Mouse (Mus musculus) CH12.LX (cell line): Measurements from ENCODE around the gene Dscaml1. TPM values are rescaled to one million over a fixed set of nuclear protein-coding genes. Genes with fewer than 3 reads are reported as not detected.

Experiments used
- DNase-seq: peaks from one replicate; pipeline ENCODE4 v3.0.0-alpha.2; 2013; ENCODE audit errors: extremely low read depth
- H3K27ac ChIP-seq: 2 replicates; pipeline ENCODE4 v1.5.1; 2012; ENCODE audit warnings: low read depth, mild to moderate bottlenecking, control low read depth, moderate library complexity; ENCODE audit not compliant: insufficient read depth
- H3K27me3 ChIP-seq: replicated peaks from 2 replicates; pipeline ENCODE3; 2012; ENCODE audit warnings: inconsistent platforms
- H3K36me3 ChIP-seq, 2 experiments: replicated peaks in 1 of 2; 2 replicates each; pipeline versions ENCODE3 to v1.6.1; 2012; ENCODE audit warnings: inconsistent platforms in 1 of 2, low read length in 1 of 2, mild to moderate bottlenecking in 1 of 2, mixed read lengths in 1 of 2, moderate library complexity in 1 of 2; ENCODE audit not compliant: control insufficient read depth in 1 of 2, insufficient read depth in 1 of 2
- H3K4me1 ChIP-seq, 2 experiments: 2 replicates each; pipeline ENCODE4 v1.6.1; 2012; ENCODE audit warnings: inconsistent platforms in 1 of 2, moderate library complexity in 1 of 2; ENCODE audit not compliant: insufficient read depth in 2 of 2, control insufficient read depth in 1 of 2
- H3K4me2 ChIP-seq: 2 replicates; pipeline ENCODE4 v1.6.1; 2012; ENCODE audit warnings: low read depth, mild to moderate bottlenecking, control low read depth; ENCODE audit not compliant: poor library complexity, insufficient read depth, severe bottlenecking
- H3K4me3 ChIP-seq, 3 experiments: fragments of 150-350 bp in 1 of 3; sonication (generic) in 1 of 3; replicated peaks in 1 of 3; 2 replicates each; pipeline versions ENCODE3 to v1.5.1; 2011 to 2012; ENCODE audit warnings: low read depth in 2 of 3, low read length in 2 of 3, mild to moderate bottlenecking in 2 of 3, moderate library complexity in 2 of 3, control low read depth in 1 of 3, improper control_type of control experiment in 1 of 3, inconsistent platforms in 1 of 3, mixed read lengths in 1 of 3; ENCODE audit not compliant: poor library complexity in 1 of 3
- H3K79me2 ChIP-seq: replicated peaks from 2 replicates; pipeline ENCODE4 v1.6.1; 2012; ENCODE audit warnings: mild to moderate bottlenecking, moderate library complexity; ENCODE audit not compliant: control insufficient read depth, poor library complexity, insufficient read depth, severe bottlenecking; ENCODE audit errors: extremely low read depth
- H3K9ac ChIP-seq: 2 replicates; pipeline ENCODE4 v1.6.1; 2012; ENCODE audit warnings: low read depth, mild to moderate bottlenecking, control low read depth, moderate library complexity; ENCODE audit not compliant: insufficient read depth
- H3K9me3 ChIP-seq: replicated peaks from 2 replicates; pipeline ENCODE3; 2012; ENCODE audit warnings: low read length, inconsistent platforms, mixed read lengths
- BHLHE40 ChIP-seq: IDR thresholded peaks from 2 replicates; pipeline ENCODE4 v1.6.1; 2011; ENCODE audit warnings: mild to moderate bottlenecking, low read depth, low read length, improper control_type of control experiment
- E2F4 ChIP-seq: IDR thresholded peaks from 2 replicates; pipeline ENCODE4 v1.6.1; 2011; ENCODE audit warnings: low read depth, low read length, improper control_type of control experiment; ENCODE audit not compliant: insufficient replicate concordance
- IRF4 ChIP-seq: IDR thresholded peaks from 2 replicates; pipeline ENCODE4 v1.6.1; 2014; ENCODE audit warnings: low read depth, mild to moderate bottlenecking, inconsistent platforms, low read length, improper control_type of control experiment
- MAFK ChIP-seq: IDR thresholded peaks from 2 replicates; pipeline ENCODE4 v1.6.1; 2011; ENCODE audit warnings: low read length, improper control_type of control experiment; ENCODE audit not compliant: insufficient replicate concordance
- MAZ ChIP-seq: IDR thresholded peaks from 2 replicates; pipeline ENCODE4 v1.6.1; 2012; ENCODE audit warnings: low read depth, mild to moderate bottlenecking, inconsistent platforms, low read length, improper control_type of control experiment, moderate library complexity
- MXI1 ChIP-seq: IDR thresholded peaks from 2 replicates; pipeline ENCODE4 v1.6.1; 2011; ENCODE audit warnings: mild to moderate bottlenecking, low read depth, low read length, improper control_type of control experiment
- NELFE ChIP-seq: IDR thresholded peaks from 2 replicates; pipeline ENCODE4 v1.6.1; 2011; ENCODE audit warnings: low read depth, low read length, improper control_type of control experiment
- PAX5 ChIP-seq: IDR thresholded peaks from 2 replicates; pipeline ENCODE4 v1.6.1; 2012; ENCODE audit warnings: low read length, inconsistent platforms, mixed read lengths
- POLR2A ChIP-seq: IDR thresholded peaks from 2 replicates; pipeline ENCODE4 v1.6.1; 2011; ENCODE audit warnings: low read depth, mild to moderate bottlenecking, improper control_type of control experiment, low read length
- RCOR1 ChIP-seq: conservative IDR thresholded peaks from 2 replicates; pipeline ENCODE4 v1.6.1; 2012; ENCODE audit warnings: low read depth, mild to moderate bottlenecking, inconsistent platforms, low read length, improper control_type of control experiment
- TBP ChIP-seq: conservative IDR thresholded peaks from 2 replicates; pipeline ENCODE4 v1.6.1; 2011; ENCODE audit warnings: low read depth, low read length, improper control_type of control experiment
- TCF12 ChIP-seq: IDR thresholded peaks from 2 replicates; pipeline ENCODE4 v1.6.1; 2014; ENCODE audit warnings: low read depth, mild to moderate bottlenecking, inconsistent platforms, low read length, improper control_type of control experiment
- USF2 ChIP-seq: conservative IDR thresholded peaks from 2 replicates; pipeline ENCODE4 v1.6.1; 2011; ENCODE audit warnings: low read depth, low read length, improper control_type of control experiment
- ZC3H11A ChIP-seq: IDR thresholded peaks from 2 replicates; pipeline ENCODE4 v1.6.1; 2012; ENCODE audit warnings: low read depth, mild to moderate bottlenecking, inconsistent platforms, low read length, improper control_type of control experiment
- ZKSCAN1 ChIP-seq: IDR thresholded peaks from 2 replicates; pipeline ENCODE4 v1.6.1; 2012; ENCODE audit warnings: low read depth, inconsistent platforms, low read length, improper control_type of control experiment, borderline replicate concordance
- ZMIZ1 ChIP-seq: IDR thresholded peaks from 2 replicates; pipeline ENCODE4 v1.6.1; 2012; ENCODE audit warnings: low read depth, mild to moderate bottlenecking, inconsistent platforms, low read length, improper control_type of control experiment
- ZNF384 ChIP-seq: IDR thresholded peaks from 2 replicates; pipeline ENCODE4 v1.6.1; 2012; ENCODE audit warnings: low read depth, low read length, improper control_type of control experiment, inconsistent platforms
- dilution Hi-C: fragments of 300-500 bp; cut with MboI; formaldehyde crosslinking; loops from 2 replicates; pipeline ENCODE4 v1.14.3; 2020; ENCODE audit warnings: low sequenced_read_pairs; ENCODE audit not compliant: extremely low pct_unique_long_range_greater_than_20kb, extremely low pct_ligation_motif_present
- in situ Hi-C: fragments of 300-500 bp; cut with MboI; formaldehyde crosslinking; loops from 3 replicates; pipeline ENCODE4 v1.14.3; 2019; ENCODE audit warnings: low sequenced_read_pairs, low pct_ligation_motif_present, low pct_unique_long_range_greater_than_20kb, mixed read lengths
- polyA plus RNA-seq: library from polyadenylated mRNA; unstranded; fragments of >175 nt; gene quantifications from 2 replicates; pipeline ENCODE4 v1.2.1, GENCODE M21; 2012; ENCODE audit warnings: low read depth; ENCODE audit not compliant: insufficient read length
- total RNA-seq, 2 experiments: library from RNA; depleted of rRNA; stranded (reverse); fragments of 300-350 nt in 1 of 2; fragments of >200 nt in 1 of 2; gene quantifications; 2 replicates each; pipeline ENCODE4 v1.2.3; 2012 to 2014

Gene Dscaml1
- total and polyA plus RNA-seq, 3 experiments: not detected

GRCm38 (mm10) chr9:45434171-45434570, 7.7 kb downstream of the Dscaml1 start:
- dilution Hi-C loops: no loop called here
- in situ Hi-C loops: no loop called here

DNA sequence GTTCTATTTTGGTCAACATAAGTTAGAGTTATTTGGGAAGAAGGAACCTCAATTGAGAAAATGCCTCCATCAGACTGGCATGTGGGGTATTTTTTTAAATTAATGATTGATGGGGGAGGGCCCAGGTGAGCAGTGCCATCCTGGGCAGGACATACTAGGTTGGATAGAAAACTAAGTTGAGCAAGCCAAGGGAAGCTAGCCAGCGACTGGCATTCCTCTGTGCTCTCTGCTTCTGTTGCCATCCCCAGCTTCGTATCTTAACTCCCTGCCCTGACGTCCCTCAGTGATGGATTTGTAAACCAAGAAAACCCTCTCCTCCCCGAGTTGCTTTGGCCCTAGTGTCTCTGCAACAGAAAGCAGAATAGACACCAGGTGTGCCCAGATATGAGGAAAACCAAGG, 12.6 kb downstream of the Dscaml1 start:
- H3K9me3 ChIP-seq: no peaks in the 10 kb centered on the region
- no peak overlapping the region for H3K4me2 ChIP-seq
- H3K27ac ChIP-seq: no peak overlapping the region
- in situ Hi-C loops: no loop called here
- dilution Hi-C loops: no loop called here
- peaks cover 1% of the 10 kb centered on the region for H3K27me3 ChIP-seq
- H3K4me3 ChIP-seq: no peak overlapping the region
- TF ChIP-seq E2F4: no peak
- no peak for TF ChIP-seq POLR2A
- no peak for TF ChIP-seq ZMIZ1
- no peak for TF ChIP-seq RCOR1
- TF ChIP-seq BHLHE40: no peak
- TF ChIP-seq MXI1: no peak
- TF ChIP-seq ZKSCAN1: no peak
- TF ChIP-seq TCF12: no peak
- TF ChIP-seq MAFK: no peak
- TF ChIP-seq PAX5: no peak
- TF ChIP-seq USF2: no peak
- no peak for TF ChIP-seq ZNF384
- TF ChIP-seq IRF4: no peak
- no peak for TF ChIP-seq TBP
- no peaks in the 10 kb centered on the region for H3K79me2 ChIP-seq
- H3K9ac ChIP-seq: no peak overlapping the region
- DNase-seq: no peak
- H3K4me1 ChIP-seq: peaks cover 9 to 37% of the 10 kb centered on the region in 2 experiments
- H3K36me3 ChIP-seq: no peaks in the 10 kb centered on the region

More at GRCm38 (mm10) chr9:45434171-45434570, 7.7 kb downstream of the Dscaml1 start:
- no peaks in the 10 kb centered on the region for H3K9me3 ChIP-seq
- no peak overlapping the region for H3K9ac ChIP-seq
- no peaks in the 10 kb centered on the region for H3K79me2 ChIP-seq
- H3K4me2 ChIP-seq: no peak overlapping the region
- H3K4me3 ChIP-seq: no peak overlapping the region
- DNase-seq: peak; percentile 34
- TF ChIP-seq MAFK (no peak), ZC3H11A (no peak), MXI1 (no peak), NELFE (no peak), MAZ (no peak)
- peaks cover 5 to 39% of the 10 kb centered on the region in 2 experiments; a peak in 3 of 4 replicates for H3K4me1 ChIP-seq
- no peak overlapping the region for H3K27ac ChIP-seq
- H3K36me3 ChIP-seq: no peaks in the 10 kb centered on the region
- H3K27me3 ChIP-seq: no peaks in the 10 kb centered on the region
